Mouse (Mus musculus): Measurements from ENCODE around the gene Rpl13a. TPM values are rescaled to one million over a fixed set of nuclear protein-coding genes. Genes with fewer than 3 reads are reported as not detected.

Rpl13a gene
- total RNA-seq, 2 experiments from 2014 or later, result 1,953 to 2,240 TPM

- no peak for ATAC-seq (ENCODE audit: poor library complexity, severe bottlenecking)
Observed at GRCm38 (mm10) chr7:45093516-45093905, 35.0 kb downstream of the Rpl13a start.

GRCm38 (mm10) chr7:45092828-45093515 is 35.6 kb downstream of the Rpl13a start:
- no peak for ATAC-seq (ENCODE audit: poor library complexity, severe bottlenecking)

GRCm38 (mm10) chr7:45092048-45092447 is 36.5 kb downstream of the Rpl13a start, which contains the start of gene Rcn3:
Rcn3 (minus strand) TSS chr7:45092221.
- ATAC-seq (ENCODE audit: poor library complexity, severe bottlenecking), result peak; percentile 50

- peak; percentile 67 for ATAC-seq (ENCODE audit: poor library complexity, severe bottlenecking)
Observed at GRCm38 (mm10) chr7:45091001-45091990, 37.3 kb downstream of the Rpl13a start.

GRCm38 (mm10) chr7:45090251-45090977 is 38.1 kb downstream of the Rpl13a start:
- peak; percentile 59 for ATAC-seq (ENCODE audit: poor library complexity, severe bottlenecking)

- ATAC-seq (ENCODE audit: poor library complexity, severe bottlenecking), result no peak
Observed at GRCm38 (mm10) chr7:45088597-45088996, 40.0 kb downstream of the Rpl13a start.

GRCm38 (mm10) chr7:45086084-45086483 is 42.5 kb downstream of the Rpl13a start:
- ATAC-seq (ENCODE audit: poor library complexity, severe bottlenecking), result no peak

GRCm38 (mm10) chr7:45083300-45083890 is 45.2 kb downstream of the Rpl13a start:
- ATAC-seq (ENCODE audit: poor library complexity, severe bottlenecking), result no peak

- ATAC-seq (ENCODE audit: poor library complexity, severe bottlenecking), result peak; percentile 78
Observed at GRCm38 (mm10) chr7:45082401-45083299, 45.9 kb downstream of the Rpl13a start.

GRCm38 (mm10) chr7:45081016-45081415 is 47.5 kb downstream of the Rpl13a start:
- ATAC-seq (ENCODE audit: poor library complexity, severe bottlenecking), result no peak

GRCm38 (mm10) chr7:45079856-45080255 is 48.7 kb downstream of the Rpl13a start:
- ATAC-seq (ENCODE audit: poor library complexity, severe bottlenecking), result peak; percentile 56

- peak; percentile 33; the same call in 1 of the 2 replicates for ATAC-seq (ENCODE audit: poor library complexity, severe bottlenecking)
Observed at GRCm38 (mm10) chr7:45078513-45078912, 50.0 kb downstream of the Rpl13a start.

- ATAC-seq (ENCODE audit: poor library complexity, severe bottlenecking), result no peak
Observed at GRCm38 (mm10) chr7:45077829-45078228, 50.7 kb downstream of the Rpl13a start.

GRCm38 (mm10) chr7:45077322-45077721 is 51.2 kb downstream of the Rpl13a start:
- no peak for ATAC-seq (ENCODE audit: poor library complexity, severe bottlenecking)

GRCm38 (mm10) chr7:45076501-45076900 is 52.1 kb downstream of the Rpl13a start:
- ATAC-seq (ENCODE audit: poor library complexity, severe bottlenecking), result no peak

All from megakaryocyte, adult 5-6 weeks (primary cell).